ENCODE assay signal across 12 mouse cellular contexts in the genomic region with DNA sequence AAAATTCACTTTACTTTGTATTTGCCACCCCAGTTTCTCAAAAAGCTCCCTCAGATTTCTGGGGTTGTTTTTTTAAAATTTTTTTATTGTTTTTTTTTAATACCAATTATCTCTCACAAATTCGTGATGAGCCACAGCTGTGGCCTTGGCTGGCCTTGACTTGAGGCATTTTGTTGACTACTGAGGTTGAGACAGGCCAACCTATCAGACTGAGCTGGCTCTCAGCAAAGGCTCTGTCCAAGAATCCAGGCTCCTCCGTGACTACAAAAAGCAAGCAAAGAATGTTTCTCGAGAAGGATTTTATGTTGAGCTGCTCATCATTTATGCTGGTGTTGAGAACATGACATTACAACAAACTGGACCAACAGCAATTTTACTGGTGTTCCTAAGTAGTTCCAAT.
A peak's percentile ranks its signal among the peaks of the same experiment; 100 is the strongest.
DNase-seq lines count a peak whose midpoint lies in the region; ATAC-seq lines count a peak whose summit lies in the region.
"Had no signal": no experiment of that assay in that cellular context is flagged by ENCODE, and none has a peak within 500 bp of the region (broad histone marks: within the 10 kb centered on the region; RNA-seq: fewer than 3 reads in every experiment).

No protein-coding gene starts in this region.

- no peaks in the 10 kb centered on the region; the same call in 1 of the 2 replicates for H3K4me1 ChIP-seq in lung, embryonic 16.5 days (replicated peaks; ENCODE audit: control insufficient read depth, insufficient read depth, low read length)

- WGBS in lung, embryonic 16.5 days: 44% methylated on average over 3 of the region's 3 CpGs

- no peak overlapping the region for H3K4me3 ChIP-seq in lung, embryonic 16.5 days (ENCODE audit: low read length)
- H3K4me3 ChIP-seq: heart, embryonic 15.5 days had no signal

- H3K9ac ChIP-seq in lung, embryonic 16.5 days (ENCODE audit: low read length): no peak overlapping the region
- H3K9ac ChIP-seq: heart, embryonic 15.5 days had no signal

- H3K9me3 ChIP-seq in lung, embryonic 16.5 days (ENCODE audit: control insufficient read depth, low read length): no peaks in the 10 kb centered on the region
- H3K9me3 ChIP-seq: heart, embryonic 15.5 days had no signal

- H3K4me2 ChIP-seq in lung, embryonic 16.5 days (ENCODE audit: low read depth, low read length): no peak overlapping the region
- H3K4me2 ChIP-seq: heart, embryonic 15.5 days had no signal

- no peaks in the 10 kb centered on the region for H3K27me3 ChIP-seq in lung, embryonic 16.5 days (ENCODE audit: control insufficient read depth, insufficient read depth, low read depth, low read length)
- H3K27me3 ChIP-seq: CH12.LX; heart, embryonic 15.5 days had no signal

- no peak overlapping the region for H3K27ac ChIP-seq in lung, embryonic 16.5 days (ENCODE audit: low read length)
- H3K27ac ChIP-seq: heart, embryonic 15.5 days had no signal

- DNase-seq in kidney, adult 11 months: peak; percentile 2
- DNase-seq in kidney, adult 18-20 months: no peak
- peak; percentile 19 for DNase-seq in adrenal gland, postnatal 14 days
- peak; percentile 19 for DNase-seq in heart, postnatal 4 days
- no peak for DNase-seq in T-cell, adult 2 months (ENCODE audit: low spot score)
- no peak for DNase-seq in frontal cortex, postnatal 25 days (ENCODE audit: low spot score in 2 of 2)
- DNase-seq in neural tube, embryonic 10.5 days (ENCODE audit: extremely low spot score, low spot score): no peak
- DNase-seq: cerebellum, adult 18-20 months; midbrain, embryonic 14.5 days had no signal

- H3K36me3 ChIP-seq in lung, embryonic 16.5 days (ENCODE audit: control insufficient read depth, insufficient read depth, low read length): no peaks in the 10 kb centered on the region
- H3K36me3 ChIP-seq: heart, embryonic 15.5 days had no signal

- ATAC-seq in lung, embryonic 16.5 days (ENCODE audit: low read depth): peak; percentile 85

Comparison
In these comparisons a context has a peak if more than half of its experiments do, and no peak if none do; other contexts are left out.
1. DNase-seq: peak in kidney, adult 11 months (single experiment), adrenal gland, postnatal 14 days (single experiment) and heart, postnatal 4 days (single experiment); none in kidney, adult 18-20 months (single experiment), T-cell, adult 2 months (single experiment), frontal cortex, postnatal 25 days (0 of 2) and neural tube, embryonic 10.5 days (single experiment).